In genomic region chr11:112197620-112198268, GRCm38 (mm10) we compare ENCODE assay signal across 11 mouse cellular contexts.
DNase-seq lines count a peak whose midpoint lies in the region; ATAC-seq and TF ChIP-seq lines count a peak whose summit lies in the region.
"Had no signal": no experiment of that assay in that cellular context is flagged by ENCODE, and none has a peak within 500 bp of the region (broad histone marks: within the 10 kb centered on the region; RNA-seq: fewer than 3 reads in every experiment).

No protein-coding gene starts in this region.

- DNase-seq in kidney, postnatal 14 days, result no peak
- peak; percentile 66 for DNase-seq in forebrain, embryonic 10.5 days (ENCODE audit: extremely low spot score, low spot score)
- DNase-seq in hindbrain, postnatal 0 days (ENCODE audit: low spot score), result peak; percentile 23
- peak; percentile 71 for DNase-seq in retina, embryonic 14.5 days (ENCODE audit: low spot score)
- no peak for DNase-seq in thymus, adult 18-20 months
- DNase-seq in adrenal gland, adult (ENCODE audit: inconsistent age in 2 of 2, low spot score in 1 of 2), result no peak
- DNase-seq in lung, postnatal 10 days, result no peak

- no peak overlapping the region for H3K4me3 ChIP-seq in kidney, embryonic 15.5 days (replicated peaks)
- H3K4me3 ChIP-seq in forebrain, embryonic 10.5 days, result peak overlapping the region; percentile 22
- H3K4me3 ChIP-seq in hindbrain, postnatal 0 days (ENCODE audit: low read length), result no peak overlapping the region
- H3K4me3 ChIP-seq: embryonic facial prominence, embryonic 15.5 days had no signal

- no peaks in the 10 kb centered on the region for H3K36me3 ChIP-seq in kidney, embryonic 15.5 days
- no peaks in the 10 kb centered on the region for H3K36me3 ChIP-seq in forebrain, embryonic 10.5 days (replicated peaks)
- H3K36me3 ChIP-seq in hindbrain, postnatal 0 days (ENCODE audit: insufficient read depth, low read length), result no peaks in the 10 kb centered on the region
- H3K36me3 ChIP-seq: embryonic facial prominence, embryonic 15.5 days had no signal

- 14% methylated on average over 18 of the region's 18 CpGs for WGBS in kidney, embryonic 15.5 days
- 3% methylated on average over 18 of the region's 18 CpGs for WGBS in forebrain, embryonic 10.5 days
- 14% methylated on average over 18 of the region's 18 CpGs for WGBS in hindbrain, postnatal 0 days

- no peak for TF ChIP-seq CTCF in hindbrain, postnatal 0 days (IDR thresholded peaks at IDR 0.05; ENCODE audit: low read depth)

- peak; percentile 69; the same call in 1 of the 2 replicates for ATAC-seq in kidney, embryonic 15.5 days (replicated peaks; ENCODE audit: low FRiP score)
- ATAC-seq in hindbrain, postnatal 0 days, result no peak

- no peaks in the 10 kb centered on the region for H3K9me3 ChIP-seq in kidney, embryonic 15.5 days (replicated peaks)
- H3K9me3 ChIP-seq in forebrain, embryonic 10.5 days, result no peaks in the 10 kb centered on the region
- H3K9me3 ChIP-seq in hindbrain, postnatal 0 days (ENCODE audit: low read length), result no peaks in the 10 kb centered on the region
- H3K9me3 ChIP-seq: embryonic facial prominence, embryonic 15.5 days had no signal

- no peak overlapping the region for H3K9ac ChIP-seq in kidney, embryonic 15.5 days
- no peak overlapping the region for H3K9ac ChIP-seq in hindbrain, postnatal 0 days (replicated peaks; ENCODE audit: low read length)
- H3K9ac ChIP-seq: embryonic facial prominence, embryonic 15.5 days had no signal

- no peak overlapping the region for H3K27ac ChIP-seq in kidney, embryonic 15.5 days
- peak overlapping the region; percentile 79 for H3K27ac ChIP-seq in forebrain, embryonic 10.5 days
- no peak overlapping the region for H3K27ac ChIP-seq in hindbrain, postnatal 0 days
- H3K27ac ChIP-seq: embryonic facial prominence, embryonic 15.5 days; macrophage had no signal

- peaks cover 30% of the 10 kb centered on the region; the same call in 1 of the 2 replicates for H3K27me3 ChIP-seq in kidney, embryonic 15.5 days
- H3K27me3 ChIP-seq in forebrain, embryonic 10.5 days (ENCODE audit: poor library complexity, severe bottlenecking), result peaks cover 58% of the 10 kb centered on the region
- H3K27me3 ChIP-seq in hindbrain, postnatal 0 days (ENCODE audit: insufficient read depth, low read length), result no peaks in the 10 kb centered on the region

- H3K4me2 ChIP-seq in kidney, embryonic 15.5 days, result peak overlapping the region; percentile 26
- H3K4me2 ChIP-seq in hindbrain, postnatal 0 days (ENCODE audit: low read depth, low read length), result peak overlapping the region; percentile 30; the same call in 1 of the 2 replicates
- H3K4me2 ChIP-seq: embryonic facial prominence, embryonic 15.5 days; liver, embryonic 11.5 days had no signal

- H3K4me1 ChIP-seq in kidney, embryonic 15.5 days, result 0 out of 2 replicates have a peak, but pooled peaks cover 2% of the 10 kb centered on the region
- peaks cover 26% of the 10 kb centered on the region for H3K4me1 ChIP-seq in forebrain, embryonic 10.5 days
- H3K4me1 ChIP-seq in hindbrain, postnatal 0 days (ENCODE audit: insufficient read depth, low read length), result 0 out of 2 replicates have a peak, but pooled peaks cover 3% of the 10 kb centered on the region
- H3K4me1 ChIP-seq: embryonic facial prominence, embryonic 15.5 days had no signal

Comparison
In these comparisons a context has a peak if more than half of its experiments do, and no peak if none do; other contexts are left out.
1. DNase-seq: peak in forebrain, embryonic 10.5 days (single experiment), hindbrain, postnatal 0 days (single experiment) and retina, embryonic 14.5 days (single experiment); none in kidney, postnatal 14 days (single experiment), thymus, adult 18-20 months (0 of 2), adrenal gland, adult (0 of 2) and lung, postnatal 10 days (single experiment).